Mouse (Mus musculus) ovary, adult 2 months (tissue): ENCODE data around the gene Azi2. TPM values are rescaled to one million over a fixed set of nuclear protein-coding genes. Genes with fewer than 3 reads are reported as not detected.

Experiments
- polyA plus RNA-seq: library from polyadenylated mRNA; depleted of rRNA; stranded (reverse); fragments of >200 nt; gene quantifications from 2 replicates; pipeline ENCODE4 v1.2.3, GENCODE M21; 2012; rRNA removed

The Azi2 gene
- polyA plus RNA-seq, result 22.1 and 27.6 TPM in 2 replicates

DNA sequence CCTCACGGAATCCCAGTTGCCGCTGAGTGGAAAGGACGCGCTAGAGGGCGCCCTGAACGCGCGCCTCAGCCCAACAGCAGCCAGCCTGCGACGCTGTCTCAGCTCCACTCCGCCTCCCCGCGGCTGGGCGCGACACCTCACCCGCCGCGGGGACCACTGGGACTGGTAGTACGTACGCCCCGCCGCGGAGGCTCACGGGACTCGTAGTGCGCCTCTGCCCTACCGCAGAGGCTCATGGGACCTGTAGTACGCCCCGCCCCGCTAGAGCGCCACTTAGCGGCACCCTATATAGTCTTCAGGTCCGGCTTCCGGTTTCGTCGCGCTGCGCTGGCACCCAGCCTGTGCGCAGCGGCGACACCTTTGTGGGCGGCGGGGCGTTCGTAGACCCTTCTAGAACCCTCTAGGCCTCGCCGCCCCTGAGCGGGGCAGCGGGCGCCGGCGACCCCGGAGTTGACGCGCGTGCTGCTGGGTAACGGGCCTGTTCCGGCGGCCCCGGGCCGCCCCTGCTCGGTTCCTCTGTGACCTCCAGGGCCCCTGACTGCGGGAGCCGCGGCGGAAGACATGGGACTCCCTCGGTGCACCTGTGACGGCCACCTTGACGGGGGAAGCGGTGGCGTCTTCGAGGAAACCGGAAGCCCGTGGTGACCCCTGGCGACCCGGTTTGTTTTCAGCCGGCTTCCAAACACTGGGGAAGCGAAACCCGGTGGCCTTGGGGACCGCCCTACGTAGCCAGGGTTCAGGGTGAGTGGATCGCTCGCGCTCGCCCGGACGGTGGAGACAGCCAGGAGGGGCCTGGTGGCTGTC is at the start of gene Azi2:
Azi2 (plus strand) TSS at position 282 of the 804 bp plus-strand sequence.

Other genes starting within 250 kb of the Azi2 start
- 1.1 and 1.5 TPM in 2 replicates for gene Cmc1, start 109.7 kb downstream of the Azi2 start, polyA plus RNA-seq